Comparison of ENCODE assay signal across 25 mouse cellular contexts in genomic region chr16:91924426-91924825, GRCm38 (mm10).
"Had no signal": no experiment of that assay in that cellular context is flagged by ENCODE, and none has a peak within 500 bp of the region (broad histone marks: within the 10 kb centered on the region; RNA-seq: fewer than 3 reads in every experiment).

No protein-coding gene starts in this region.

- H3K4me2 ChIP-seq: heart, embryonic 11.5 days; heart, embryonic 13.5 days; heart, embryonic 15.5 days; hindbrain, embryonic 12.5 days; hindbrain, embryonic 14.5 days; kidney, embryonic 15.5 days; limb, embryonic 13.5 days; limb, embryonic 15.5 days had no signal

- H3K4me1 ChIP-seq: hindbrain, embryonic 12.5 days; kidney, embryonic 15.5 days; limb, embryonic 13.5 days; limb, embryonic 15.5 days had no signal

- H3K9me3 ChIP-seq: heart, embryonic 13.5 days; heart, embryonic 15.5 days; hindbrain, embryonic 12.5 days; kidney, embryonic 15.5 days; limb, embryonic 13.5 days; limb, embryonic 15.5 days had no signal

- H3K9ac ChIP-seq: heart, embryonic 13.5 days; heart, embryonic 15.5 days; hindbrain, embryonic 12.5 days; hindbrain, embryonic 14.5 days; kidney, embryonic 15.5 days; limb, embryonic 13.5 days; limb, embryonic 15.5 days had no signal

- H3K27ac ChIP-seq: heart, adult 2 months; heart, embryonic 13.5 days; heart, embryonic 15.5 days; hindbrain, embryonic 12.5 days; hindbrain, embryonic 14.5 days; kidney, embryonic 15.5 days; kidney, postnatal 0 days; limb, embryonic 13.5 days; limb, embryonic 15.5 days had no signal

- ATAC-seq: hindbrain, embryonic 16.5 days; intestine, embryonic 16.5 days had no signal

- H3K4me3 ChIP-seq: heart, adult 2 months; heart, embryonic 13.5 days; heart, embryonic 15.5 days; hindbrain, embryonic 12.5 days; kidney, embryonic 15.5 days; limb, embryonic 13.5 days; limb, embryonic 15.5 days had no signal

- DNase-seq: gastrocnemius, postnatal 14 days; gastrocnemius, postnatal 36 days; heart, adult 11 months; heart, adult 2 months; heart, postnatal 14 days; heart, postnatal 36 days; kidney, adult 11 months; kidney, adult 2 months; kidney, adult 9 months; kidney, postnatal 14 days; kidney, postnatal 36 days; layer of hippocampus, adult 9-11 months; layer of hippocampus, postnatal 36 days; left cerebral cortex, postnatal 4 days had no signal

- H3K27me3 ChIP-seq: heart, embryonic 13.5 days; heart, embryonic 15.5 days; hindbrain, embryonic 12.5 days; kidney, embryonic 15.5 days; limb, embryonic 13.5 days; limb, embryonic 15.5 days had no signal
